Mouse (Mus musculus): Measurements from ENCODE around the gene Zfp74. TPM values are rescaled to one million over a fixed set of nuclear protein-coding genes. Genes with fewer than 3 reads are reported as not detected.

The Zfp74 gene
- polyA plus RNA-seq, 1 experiment, result 7.9 TPM

- TF ChIP-seq POLR2A (IDR thresholded peaks at IDR 0.05; ENCODE audit: borderline replicate concordance, extremely low read depth, low read depth, low read length) (no peak), CTCF (IDR thresholded peaks at IDR 0.05; ENCODE audit: insufficient read depth, low read length) (no peak)
- Histone ChIP-seq H3K4me3 (replicated peaks; ENCODE audit: extremely low read depth, low read depth, low read length) (no peak overlapping the region), H3K4me1 (ENCODE audit: control insufficient read depth, insufficient read depth, low read length) (no peaks in the 10 kb centered on the region)
- no peak for DNase-seq
- WGBS, result 94% methylated on average over 4 of the region's 4 CpGs
Observed at GRCm38 (mm10) chr7:29898351-29898750, 55.5 kb downstream of the Zfp74 start.

GRCm38 (mm10) chr7:29892756-29893155, 61.1 kb downstream of the Zfp74 start:
- no peak for DNase-seq
- Histone ChIP-seq H3K4me3 (replicated peaks; ENCODE audit: extremely low read depth, low read depth, low read length) (no peak overlapping the region), H3K4me1 (ENCODE audit: control insufficient read depth, insufficient read depth, low read length) (no peaks in the 10 kb centered on the region)
- TF ChIP-seq POLR2A (IDR thresholded peaks at IDR 0.05; ENCODE audit: borderline replicate concordance, extremely low read depth, low read depth, low read length), result no peak
- TF ChIP-seq CTCF (IDR thresholded peaks at IDR 0.05; ENCODE audit: insufficient read depth, low read length), result no peak
- 97% methylated on average over 4 of the region's 4 CpGs for WGBS

- no peak overlapping the region for H3K4me3 ChIP-seq (replicated peaks; ENCODE audit: extremely low read depth, low read depth, low read length)
- no peaks in the 10 kb centered on the region for H3K4me1 ChIP-seq (ENCODE audit: control insufficient read depth, insufficient read depth, low read length)
- 97% methylated on average over 7 of the region's 7 CpGs for WGBS
- TF ChIP-seq POLR2A (IDR thresholded peaks at IDR 0.05; ENCODE audit: borderline replicate concordance, extremely low read depth, low read depth, low read length), result no peak
- TF ChIP-seq CTCF (IDR thresholded peaks at IDR 0.05; ENCODE audit: insufficient read depth, low read length), result no peak
- no peak for DNase-seq
Observed at GRCm38 (mm10) chr7:29890501-29890900, 63.4 kb downstream of the Zfp74 start.

DNA sequence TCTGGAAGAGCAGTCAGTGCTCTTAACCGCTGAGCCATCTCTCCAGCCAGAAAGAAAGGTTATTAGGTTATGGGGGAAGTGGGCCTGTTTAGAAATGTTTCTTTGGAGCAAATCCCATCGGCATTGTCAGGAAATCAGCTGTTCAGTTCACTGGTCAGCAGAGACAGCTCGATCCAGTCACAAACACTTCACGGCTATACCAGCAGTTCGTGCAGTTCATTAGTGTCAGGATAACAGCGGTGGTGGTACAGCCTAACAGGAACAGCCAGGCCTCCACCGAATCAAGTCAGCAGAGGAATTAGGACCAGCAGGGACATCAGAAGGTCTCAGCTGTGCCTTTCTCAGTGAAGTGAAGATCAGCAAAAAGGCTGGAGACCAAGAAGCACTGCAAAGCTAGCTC, 73.0 kb downstream of the Zfp74 start:
- TF ChIP-seq POLR2A (IDR thresholded peaks at IDR 0.05; ENCODE audit: borderline replicate concordance, extremely low read depth, low read depth, low read length), result no peak
- no peak for TF ChIP-seq CTCF (IDR thresholded peaks at IDR 0.05; ENCODE audit: insufficient read depth, low read length)
- whole genome bisulfite sequencing, result 61% methylated on average over 7 of the region's 7 CpGs

More for the DNA sequence above, 73.0 kb downstream of the Zfp74 start:
- no peaks in the 10 kb centered on the region for H3K4me1 ChIP-seq (ENCODE audit: control insufficient read depth, insufficient read depth, low read length)
- no peak overlapping the region for H3K4me3 ChIP-seq (replicated peaks; ENCODE audit: extremely low read depth, low read depth, low read length)
- DNase-seq, result no peak

Other genes with a start within 250 kb of the Zfp74 start
- gene Catsperg2, start 227.1 kb downstream of the Zfp74 start, polyA plus RNA-seq (2012; rRNA removed), result 0.19 TPM in 1 of 2 replicates, not detected in the other
- 3.3 and 4.7 TPM in 2 replicates for gene Zfp84, start 185.5 kb downstream of the Zfp74 start, polyA plus RNA-seq (2012; rRNA removed)
- gene Zfp30, start 170.1 kb downstream of the Zfp74 start, polyA plus RNA-seq (2012; rRNA removed), result 1.8 and 2.0 TPM in 2 replicates
- 2.3 and 3.3 TPM in 2 replicates for gene Zfp790, start 138.0 kb downstream of the Zfp74 start, polyA plus RNA-seq (2012; rRNA removed)
- 0.24 and 0.57 TPM in 2 replicates for gene Zfp940, start 100.4 kb downstream of the Zfp74 start, polyA plus RNA-seq (2012; rRNA removed)
- 1.1 and 1.8 TPM in 2 replicates for gene Zfp420, start 94.1 kb downstream of the Zfp74 start, polyA plus RNA-seq (2012; rRNA removed)
- gene Zfp27, start 47.5 kb downstream of the Zfp74 start, polyA plus RNA-seq (2012; rRNA removed), result 1.5 and 2.6 TPM in 2 replicates
- gene Zfp383, start 45.9 kb downstream of the Zfp74 start, polyA plus RNA-seq (2012; rRNA removed), result 1.1 and 1.9 TPM in 2 replicates
- gene Zfp568, start 29.9 kb upstream of the Zfp74 start, polyA plus RNA-seq (2012; rRNA removed), result 5.1 and 6.1 TPM in 2 replicates
- 3.6 and 4.9 TPM in 2 replicates for gene Zfp14, start 97.3 kb upstream of the Zfp74 start, polyA plus RNA-seq (2012; rRNA removed)
- gene Zfp82, start 118.8 kb upstream of the Zfp74 start, polyA plus RNA-seq (2012; rRNA removed), result 0.31 and 1.0 TPM in 2 replicates
- not detected in 2 replicates for gene Gm26920, start 136.3 kb upstream of the Zfp74 start, polyA plus RNA-seq (2012; rRNA removed)
- gene Zfp566, start 136.4 kb upstream of the Zfp74 start, polyA plus RNA-seq (2012; rRNA removed), result 1.1 and 1.2 TPM in 2 replicates
- gene Zfp260, start 140.7 kb upstream of the Zfp74 start, polyA plus RNA-seq (2012; rRNA removed), result 11.4 and 17.6 TPM in 2 replicates
- gene Zfp382, start 167.9 kb upstream of the Zfp74 start, polyA plus RNA-seq (2012; rRNA removed), result 0.88 and 1.8 TPM in 2 replicates
- 9.5 and 14.8 TPM in 2 replicates for gene Zfp146, start 215.7 kb upstream of the Zfp74 start, polyA plus RNA-seq (2012; rRNA removed)
- gene Cox7a1, start 230.1 kb upstream of the Zfp74 start, polyA plus RNA-seq (2012; rRNA removed), result 14.1 and 42.3 TPM in 2 replicates
- gene Capns1, start 244.7 kb upstream of the Zfp74 start, polyA plus RNA-seq (2012; rRNA removed), result 784 and 1,083 TPM in 2 replicates